21 mouse cellular contexts compared by ENCODE assay signal in the genomic region with DNA sequence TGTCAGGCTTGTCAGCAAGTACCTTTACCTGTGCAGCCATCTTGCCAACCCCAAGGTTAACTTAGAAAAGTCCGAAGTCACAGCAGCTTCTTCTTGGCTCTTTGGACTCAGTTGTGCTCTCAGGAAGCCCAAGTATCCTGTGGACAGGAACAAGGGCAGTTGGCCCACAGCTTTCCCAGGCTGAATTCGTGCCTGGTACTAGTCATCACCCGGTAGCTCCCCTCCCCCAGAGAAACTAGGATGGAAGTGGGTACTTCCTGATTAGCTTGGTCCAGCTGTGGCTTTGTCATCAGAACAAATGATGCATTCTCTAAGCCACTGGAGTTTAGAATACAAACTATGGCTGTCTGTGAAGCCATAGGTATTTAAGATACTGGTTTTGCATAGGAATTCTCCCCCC. TPM values are rescaled to one million over a fixed set of nuclear protein-coding genes. Genes with fewer than 3 reads are reported as not detected.
DNase-seq lines count a peak whose midpoint lies in the region; ATAC-seq lines count a peak whose summit lies in the region.
"Had no signal": no experiment of that assay in that cellular context is flagged by ENCODE, and none has a peak within 500 bp of the region (broad histone marks: within the 10 kb centered on the region; RNA-seq: fewer than 3 reads in every experiment).

No protein-coding gene starts in this region.

- H3K9ac ChIP-seq in heart, embryonic 12.5 days = no peak overlapping the region

- peaks cover 4% of the 10 kb centered on the region for H3K4me1 ChIP-seq in heart, embryonic 10.5 days
- no peaks in the 10 kb centered on the region for H3K4me1 ChIP-seq in heart, embryonic 12.5 days (replicated peaks)

- no peak overlapping the region for H3K4me3 ChIP-seq in heart, embryonic 10.5 days
- no peak overlapping the region for H3K4me3 ChIP-seq in heart, embryonic 12.5 days

- no peaks in the 10 kb centered on the region for H3K36me3 ChIP-seq in heart, embryonic 10.5 days
- H3K36me3 ChIP-seq in heart, embryonic 12.5 days = no peaks in the 10 kb centered on the region
- H3K36me3 ChIP-seq: G1E had no signal

- DNase-seq in heart, adult 11 months = peak; percentile 66
- no peak for DNase-seq in heart, adult 18-20 months
- DNase-seq in heart, embryonic 10.5 days (ENCODE audit: low spot score) = peak; percentile 70
- DNase-seq in R1 (ENCODE audit: low read depth, low spot score) = peak; percentile 69
- no peak for DNase-seq in spleen, postnatal 4 days (ENCODE audit: low spot score in 2 of 2)
- DNase-seq: adrenal gland, adult 2 months; adrenal gland, adult 8-10 months; adrenal gland, postnatal 10 days; adrenal gland, postnatal 14 days; adrenal gland, postnatal 25 days; adrenal gland, postnatal 36 days; B cell, adult 2 months; cerebellum, adult 11 months; cerebellum, adult 11-12 months; cerebellum, adult 18-20 months; cerebellum, adult 2 months had no signal

- 63% methylated on average over 3 of the region's 3 CpGs for WGBS in heart, embryonic 10.5 days
- 49% methylated on average over 3 of the region's 3 CpGs for WGBS in heart, embryonic 12.5 days

- ATAC-seq in heart, embryonic 12.5 days (ENCODE audit: insufficient number of reproducible peaks, low FRiP score) = no peak
- ATAC-seq: activated CD4-positive, CD25-positive, alpha-beta regulatory T cell, adult 4 months; CD4-positive, CD25-positive, alpha-beta regulatory T cell, adult 4 months; Patski had no signal

- no peaks in the 10 kb centered on the region for H3K27me3 ChIP-seq in heart, embryonic 10.5 days (ENCODE audit: insufficient read depth, poor library complexity, severe bottlenecking)
- no peaks in the 10 kb centered on the region for H3K27me3 ChIP-seq in heart, embryonic 12.5 days (replicated peaks)

- H3K27ac ChIP-seq in heart, embryonic 10.5 days = no peak overlapping the region
- no peak overlapping the region for H3K27ac ChIP-seq in heart, embryonic 12.5 days (ENCODE audit: poor library complexity, severe bottlenecking)

- H3K4me2 ChIP-seq in heart, embryonic 12.5 days = no peak overlapping the region

- no peaks in the 10 kb centered on the region for H3K9me3 ChIP-seq in heart, embryonic 10.5 days
- peaks cover 1% of the 10 kb centered on the region; the same call in 1 of the 2 replicates for H3K9me3 ChIP-seq in heart, embryonic 12.5 days (replicated peaks)
- H3K9me3 ChIP-seq: G1E had no signal

RNA-seq across cellular contexts. Expression of a gene that starts 29.6 kb away (rescaled TPM):
- 1 to 10 TPM; 8.7 to 9.8 TPM for total RNA-seq in heart, adult 18-20 months (2021)
- polyA plus RNA-seq in heart, embryonic 10.5 days (2016; fragmentation: Nextera tagmentation; extraction: Ambion mirVana) = 23.3 and 24.8 TPM in 2 replicates
- polyA plus RNA-seq in heart, embryonic 12.5 days (2016; fragmentation: Nextera tagmentation; extraction: Ambion mirVana) = 17.2 and 19.5 TPM in 2 replicates

RNA-seq across cellular contexts. Expression of a gene that starts 52.0 kb away (rescaled TPM):
- total RNA-seq in heart, adult 18-20 months (2021) = 10 to 100 TPM; 12.8 to 13.3 TPM
- 27.6 and 27.7 TPM in 2 replicates for polyA plus RNA-seq in heart, embryonic 10.5 days (2016; fragmentation: Nextera tagmentation; extraction: Ambion mirVana)
- 23.9 and 24.6 TPM in 2 replicates for polyA plus RNA-seq in heart, embryonic 12.5 days (2016; fragmentation: Nextera tagmentation; extraction: Ambion mirVana)

Comparison
In these comparisons a context has a peak if more than half of its experiments do, and no peak if none do; other contexts are left out.
1. DNase-seq: peak in heart, adult 11 months (single experiment), heart, embryonic 10.5 days (single experiment) and R1 (single experiment); none in heart, adult 18-20 months (0 of 2) and spleen, postnatal 4 days (0 of 2).